Mouse (Mus musculus) urinary bladder, postnatal 14 days (tissue): ENCODE data around the gene Zfp217.

ENCODE experiments used
- DNase-seq: peaks from one replicate; pipeline ENCODE4 v3.0.0; 2021; ENCODE audit warnings: low spot score

Gene Zfp217

GRCm38 (mm10) chr2:170094871-170095270, 53.0 kb downstream of the Zfp217 start:
- DNase-seq, result no peak

- DNase-seq, result no peak
Measured at GRCm38 (mm10) chr2:170094220-170094619, 53.7 kb downstream of the Zfp217 start.

- DNase-seq, result no peak
Measured at GRCm38 (mm10) chr2:170091563-170092443, 56.1 kb downstream of the Zfp217 start.

- no peak for DNase-seq
Measured at GRCm38 (mm10) chr2:170078442-170079017, 69.4 kb downstream of the Zfp217 start.

- no peak for DNase-seq
Measured at GRCm38 (mm10) chr2:170078041-170078440, 69.9 kb downstream of the Zfp217 start.

- no peak for DNase-seq
Measured at GRCm38 (mm10) chr2:170076941-170077490, 70.9 kb downstream of the Zfp217 start.

- DNase-seq, result peak; percentile 35
Measured at GRCm38 (mm10) chr2:170070641-170071241, 77.2 kb downstream of the Zfp217 start.

GRCm38 (mm10) chr2:170069976-170070375, 77.9 kb downstream of the Zfp217 start:
- no peak for DNase-seq

- no peak for DNase-seq
Measured at GRCm38 (mm10) chr2:170062378-170062777, 85.5 kb downstream of the Zfp217 start.

- no peak for DNase-seq
Measured at GRCm38 (mm10) chr2:170060066-170060465, 87.8 kb downstream of the Zfp217 start.

GRCm38 (mm10) chr2:170058774-170059173, 89.1 kb downstream of the Zfp217 start:
- DNase-seq, result peak; percentile 33
